Mouse (Mus musculus): ENCODE data around the gene Ppm1b.

GRCm38 (mm10) chr17:85014632-85015031, 58.1 kb downstream of the Ppm1b start:
- no peak for TF ChIP-seq CHD2 (IDR thresholded peaks at IDR 0.05; ENCODE audit: low read depth, low read length)
- TF ChIP-seq ZNF384 (IDR thresholded peaks at IDR 0.05; ENCODE audit: low read depth, low read length), result no peak
- no peak for TF ChIP-seq ZC3H11A (IDR thresholded peaks at IDR 0.05; ENCODE audit: borderline replicate concordance, low read depth, low read length)
- no peak for TF ChIP-seq MAFK (IDR thresholded peaks at IDR 0.05; ENCODE audit: insufficient read depth, low read depth, low read length)
